Mouse (Mus musculus) liver, postnatal 0 days (tissue): Measurements from ENCODE around the gene Trmt10b.

Experiments used
- CTCF ChIP-seq: sonication (generic); IDR thresholded peaks from 2 replicates; pipeline ENCODE4 v1.5.1; 2016; ENCODE audit warnings: antibody characterized with exemption, low read depth
- EP300 ChIP-seq: IDR thresholded peaks from 2 replicates; pipeline ENCODE4 v1.6.1; 2016; ENCODE audit warnings: antibody characterized with exemption, low read depth, mild to moderate bottlenecking

DNA sequence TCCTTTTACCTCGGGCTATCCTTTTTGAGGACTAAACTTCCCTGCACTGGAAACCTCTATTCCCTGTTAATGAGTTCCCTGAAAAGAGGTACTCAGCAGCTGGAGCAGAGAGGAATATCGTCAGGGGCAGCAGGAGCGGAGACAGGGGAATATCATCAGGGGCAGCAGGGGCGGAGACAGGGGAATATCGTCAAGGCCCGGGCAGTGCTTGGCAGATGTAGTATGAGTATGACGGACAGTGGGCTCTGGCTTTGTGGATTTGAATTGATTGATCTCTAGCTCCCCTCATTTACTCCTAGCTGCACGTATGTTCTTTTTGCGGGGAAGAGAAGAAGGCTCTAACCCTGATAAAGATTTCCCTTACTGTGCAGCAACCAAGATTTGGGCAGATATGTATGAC is 44.3 kb downstream of the Trmt10b start:
- TF ChIP-seq CTCF (no peak), EP300 (no peak)
